Mouse (Mus musculus): ENCODE measurements around the gene Clasp1. TPM values are rescaled to one million over a fixed set of nuclear protein-coding genes. Genes with fewer than 3 reads are reported as not detected.

Clasp1 gene
- total and polyA plus RNA-seq, 3 experiments = 13.9 to 21.3 TPM; not detected in 1

DNA sequence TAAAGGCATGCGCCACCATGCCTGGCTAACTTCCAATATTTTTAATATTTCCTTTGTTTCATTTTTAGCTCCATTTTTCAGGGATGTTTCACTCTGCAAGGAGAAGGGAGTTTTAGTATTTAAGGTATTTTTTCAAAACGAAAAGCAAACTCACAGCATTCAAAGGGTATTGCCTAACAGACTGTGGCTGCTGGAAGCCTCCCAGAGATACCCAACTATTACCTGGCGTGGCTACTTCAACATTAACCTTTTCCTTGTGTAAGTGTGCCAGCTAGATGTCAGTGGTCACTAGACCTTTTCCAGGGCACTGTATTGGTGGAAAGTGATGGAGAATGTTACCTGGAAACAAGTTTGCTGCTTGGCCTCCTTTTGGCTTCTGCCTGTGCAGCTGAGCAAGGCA, 164.6 kb downstream of the Clasp1 start:
- H3K4me3 ChIP-seq (ENCODE audit: control insufficient read depth in 1 of 2, insufficient read depth in 1 of 2, low read depth in 2 of 2, low read length in 2 of 2) = no peak overlapping the region
- DNase-seq (ENCODE audit: low read depth, low spot score) = no peak
- no peaks in the 10 kb centered on the region for H3K79me2 ChIP-seq (ENCODE audit: control insufficient read depth, insufficient read depth, low read length, poor library complexity)
- no peaks in the 10 kb centered on the region for H3K9me3 ChIP-seq (replicated peaks; ENCODE audit: insufficient read depth, low read length)
- no peaks in the 10 kb centered on the region for H3K27me3 ChIP-seq (ENCODE audit: control insufficient read depth in 1 of 2, insufficient read depth in 2 of 2, low read length in 2 of 2)
- H3K4me1 ChIP-seq (ENCODE audit: control insufficient read depth in 1 of 2, insufficient read depth in 2 of 2, low read length in 2 of 2) = peaks cover 0 to 2% of the 10 kb centered on the region in 2 experiments; a peak in 1 of 4 replicates
- H3K36me3 ChIP-seq (ENCODE audit: control insufficient read depth in 1 of 2, insufficient read depth in 2 of 2, low read length in 2 of 2) = peaks cover 1 to 5% of the 10 kb centered on the region in 2 experiments
- TF ChIP-seq ZC3H11A (IDR thresholded peaks at IDR 0.05; ENCODE audit: low read depth, low read length) (no peak), CHD2 (IDR thresholded peaks at IDR 0.05; ENCODE audit: low read length) (no peak), JUND (IDR thresholded peaks at IDR 0.05; ENCODE audit: low read depth, low read length) (no peak), GABPA (IDR thresholded peaks at IDR 0.05; ENCODE audit: low read depth, low read length) (no peak), UBTF (IDR thresholded peaks at IDR 0.05; ENCODE audit: borderline replicate concordance, insufficient read depth, low read depth, low read length) (no peak), USF2 (IDR thresholded peaks at IDR 0.05; ENCODE audit: borderline replicate concordance in 1 of 2, insufficient read depth in 1 of 2, low read depth in 1 of 2, low read length in 2 of 2) (no peak), SMC3 (IDR thresholded peaks at IDR 0.05; ENCODE audit: low read depth, low read length) (no peak), POLR2AphosphoS2 (IDR thresholded peaks at IDR 0.05; ENCODE audit: low read length) (no peak), MXI1 (IDR thresholded peaks at IDR 0.05; ENCODE audit: low read depth, low read length) (no peak), CHD1 (IDR thresholded peaks at IDR 0.05; ENCODE audit: low read depth, low read length) (no peak), MYC (IDR thresholded peaks at IDR 0.05; ENCODE audit: low read depth, low read length) (no peak), USF1 (IDR thresholded peaks at IDR 0.05; ENCODE audit: low read depth, low read length) (no peak), MYB (IDR thresholded peaks at IDR 0.05; ENCODE audit: low read depth, low read length) (no peak), ZKSCAN1 (IDR thresholded peaks at IDR 0.05; ENCODE audit: low read depth, low read length) (no peak), ETS1 (IDR thresholded peaks at IDR 0.05; ENCODE audit: low read depth, low read length) (no peak)
- no peak overlapping the region for H3K9ac ChIP-seq (ENCODE audit: control insufficient read depth, low read depth, low read length, poor library complexity, severe bottlenecking)
- H3K27ac ChIP-seq (ENCODE audit: control insufficient read depth, low read depth, low read length) = no peak overlapping the region

GRCm38 (mm10) chr1:118554961-118555360, 166.1 kb downstream of the Clasp1 start:
- Histone ChIP-seq H3K79me2 (ENCODE audit: control insufficient read depth, insufficient read depth, low read length, poor library complexity) (no peaks in the 10 kb centered on the region), H3K9ac (ENCODE audit: control insufficient read depth, low read depth, low read length, poor library complexity, severe bottlenecking) (no peak overlapping the region), H3K27me3 (ENCODE audit: control insufficient read depth in 1 of 2, insufficient read depth in 2 of 2, low read length in 2 of 2) (no peaks in the 10 kb centered on the region), H3K4me1 (ENCODE audit: control insufficient read depth in 1 of 2, insufficient read depth in 2 of 2, low read length in 2 of 2) (peaks cover 4% of the 10 kb centered on the region in 2 experiments; a peak in 2 of 4 replicates), H3K9me3 (replicated peaks; ENCODE audit: insufficient read depth, low read length) (no peaks in the 10 kb centered on the region), H3K4me3 (ENCODE audit: control insufficient read depth in 1 of 2, insufficient read depth in 1 of 2, low read depth in 2 of 2, low read length in 2 of 2) (no peak overlapping the region), H3K27ac (ENCODE audit: control insufficient read depth, low read depth, low read length) (no peak overlapping the region), H3K36me3 (ENCODE audit: control insufficient read depth in 1 of 2, insufficient read depth in 2 of 2, low read length in 2 of 2) (peaks cover 1 to 11% of the 10 kb centered on the region in 2 experiments)
- TF ChIP-seq TAL1 (IDR thresholded peaks at IDR 0.05; ENCODE audit: low read length) (no peak), ETS1 (IDR thresholded peaks at IDR 0.05; ENCODE audit: low read depth, low read length) (no peak), POLR2A (IDR thresholded peaks at IDR 0.05; ENCODE audit: control insufficient read depth in 1 of 2, insufficient read depth in 1 of 2, low read depth in 1 of 2, low read length in 2 of 2, poor library complexity in 1 of 2) (no peak), GABPA (IDR thresholded peaks at IDR 0.05; ENCODE audit: low read depth, low read length) (no peak), RCOR1 (IDR thresholded peaks at IDR 0.05; ENCODE audit: low read depth, low read length) (no peak), POLR2AphosphoS5 (IDR thresholded peaks at IDR 0.05; ENCODE audit: borderline replicate concordance, low read depth, low read length) (no peak), USF1 (IDR thresholded peaks at IDR 0.05; ENCODE audit: low read depth, low read length) (no peak), MAFK (IDR thresholded peaks at IDR 0.05; ENCODE audit: borderline replicate concordance, low read depth, low read length) (no peak), MXI1 (IDR thresholded peaks at IDR 0.05; ENCODE audit: low read depth, low read length) (no peak), ZC3H11A (IDR thresholded peaks at IDR 0.05; ENCODE audit: low read depth, low read length) (no peak), MEF2A (IDR thresholded peaks at IDR 0.05; ENCODE audit: extremely low read depth, insufficient replicate concordance, low read depth, low read length, poor library complexity, severe bottlenecking) (no peak), MYB (IDR thresholded peaks at IDR 0.05; ENCODE audit: low read depth, low read length) (no peak), ZNF384 (IDR thresholded peaks at IDR 0.05; ENCODE audit: low read depth, low read length) (no peak), KAT2A (conservative IDR thresholded peaks at IDR 0.05; ENCODE audit: low read depth, low read length) (no peak), NELFE (IDR thresholded peaks at IDR 0.05; ENCODE audit: low read depth, low read length) (no peak), CHD2 (IDR thresholded peaks at IDR 0.05; ENCODE audit: low read length) (no peak)
- DNase-seq (ENCODE audit: low read depth, low spot score) = no peak

All from MEL (cell line).